Mouse (Mus musculus) lung, embryonic 16.5 days (tissue): ENCODE results near the gene Ptprcap. TPM values are rescaled to one million over a fixed set of nuclear protein-coding genes. Genes with fewer than 3 reads are reported as not detected.

Experiments
- polyA plus RNA-seq: library from polyadenylated mRNA; unstranded; fragments of >200 nt; fragmentation: Nextera tagmentation; extraction: Ambion mirVana; gene quantifications from 2 replicates; pipeline ENCODE4 v1.2.1, GENCODE M21; 2015

Gene Ptprcap
- polyA plus RNA-seq, 1 experiment from 2014 or later = 4.6 TPM

Other genes starting within 250 kb of the Ptprcap start
- 56.8 and 60.5 TPM in 2 replicates for gene Tcirg1, start 246.5 kb upstream of the Ptprcap start, polyA plus RNA-seq
- 285 and 290 TPM in 2 replicates for gene Ndufs8, start 240.8 kb upstream of the Ptprcap start, polyA plus RNA-seq
- 5.4 and 5.9 TPM in 2 replicates for gene Aldh3b1, start 223.8 kb upstream of the Ptprcap start, polyA plus RNA-seq
- 21.7 and 21.9 TPM in 2 replicates for gene Unc93b1, start 218.4 kb upstream of the Ptprcap start, polyA plus RNA-seq
- gene Aldh3b3, start 195.0 kb upstream of the Ptprcap start, polyA plus RNA-seq = 0.18 and 0.24 TPM in 2 replicates
- gene Aldh3b2, start 181.3 kb upstream of the Ptprcap start, polyA plus RNA-seq = 1.8 and 2.0 TPM in 2 replicates
- gene Acy3, start 167.0 kb upstream of the Ptprcap start, polyA plus RNA-seq = 11.9 and 13.3 TPM in 2 replicates
- gene Tbx10, start 160.9 kb upstream of the Ptprcap start, polyA plus RNA-seq = 0.11 TPM in 1 of 2 replicates, not detected in the other
- 21.8 and 22.0 TPM in 2 replicates for gene Nudt8, start 153.0 kb upstream of the Ptprcap start, polyA plus RNA-seq
- gene Gm49405, start 153.0 kb upstream of the Ptprcap start, polyA plus RNA-seq = 2.4 and 2.5 TPM in 2 replicates
- 3.8 and 3.9 TPM in 2 replicates for gene Doc2g, start 150.3 kb upstream of the Ptprcap start, polyA plus RNA-seq
- 177 and 184 TPM in 2 replicates for gene Ndufv1, start 140.8 kb upstream of the Ptprcap start, polyA plus RNA-seq
- gene Gstp1, start 115.6 kb upstream of the Ptprcap start, polyA plus RNA-seq = 432 and 433 TPM in 2 replicates
- gene Gstp2, start 107.6 kb upstream of the Ptprcap start, polyA plus RNA-seq = 3.5 and 5.0 TPM in 2 replicates
- gene Gstp3, start 94.0 kb upstream of the Ptprcap start, polyA plus RNA-seq = 0.85 and 1.9 TPM in 2 replicates
- not detected in 2 replicates for gene Cabp2, start 72.0 kb upstream of the Ptprcap start, polyA plus RNA-seq
- gene Cdk2ap2, start 56.4 kb upstream of the Ptprcap start, polyA plus RNA-seq = 111 and 128 TPM in 2 replicates
- 12.6 and 14.4 TPM in 2 replicates for gene Pitpnm1, start 53.6 kb upstream of the Ptprcap start, polyA plus RNA-seq
- gene Aip, start 27.7 kb upstream of the Ptprcap start, polyA plus RNA-seq = 102 TPM in 2 replicates
- not detected in 2 replicates for gene Gpr152, start 13.8 kb upstream of the Ptprcap start, polyA plus RNA-seq
- gene Cabp4, start 9.6 kb upstream of the Ptprcap start, polyA plus RNA-seq = 0.16 TPM in 1 of 2 replicates, not detected in the other
- gene Coro1b, start 5.0 kb upstream of the Ptprcap start, polyA plus RNA-seq = 174 and 184 TPM in 2 replicates
- gene Rps6kb2, start 9.8 kb downstream of the Ptprcap start, polyA plus RNA-seq = 51.6 and 52.7 TPM in 2 replicates
- 2.5 and 3.2 TPM in 2 replicates for gene Carns1, start 21.9 kb downstream of the Ptprcap start, polyA plus RNA-seq
- gene Tbc1d10c, start 37.7 kb downstream of the Ptprcap start, polyA plus RNA-seq = 4.0 and 7.0 TPM in 2 replicates
- 911 and 931 TPM in 2 replicates for gene Ppp1ca, start 38.5 kb downstream of the Ptprcap start, polyA plus RNA-seq
- gene Rad9a, start 48.1 kb downstream of the Ptprcap start, polyA plus RNA-seq = 30.5 and 33.6 TPM in 2 replicates
- gene Clcf1, start 60.6 kb downstream of the Ptprcap start, polyA plus RNA-seq = 4.8 and 6.1 TPM in 2 replicates
- gene AC109138.7, start 60.8 kb downstream of the Ptprcap start, polyA plus RNA-seq = not detected in 2 replicates
- gene Pold4, start 78.3 kb downstream of the Ptprcap start, polyA plus RNA-seq = 32.6 and 38.0 TPM in 2 replicates
- gene Ssh3, start 115.6 kb downstream of the Ptprcap start, polyA plus RNA-seq = 20.0 and 21.5 TPM in 2 replicates
- 3.5 and 5.2 TPM in 2 replicates for gene Ankrd13d, start 129.5 kb downstream of the Ptprcap start, polyA plus RNA-seq
- gene Grk2, start 152.6 kb downstream of the Ptprcap start, polyA plus RNA-seq = 13.7 and 15.0 TPM in 2 replicates
- 35.1 and 42.9 TPM in 2 replicates for gene Kdm2a, start 244.7 kb downstream of the Ptprcap start, polyA plus RNA-seq